Mouse (Mus musculus) erythroblast, embryonic 14.5 days (primary cell): Measurements from ENCODE around the gene Arid3a. TPM values are rescaled to one million over a fixed set of nuclear protein-coding genes. Genes with fewer than 3 reads are reported as not detected.

Experiments used
- H3K27me3 ChIP-seq: 2 replicates; pipeline ENCODE4 v1.6.1; 2012; ENCODE audit warnings: inconsistent platforms; ENCODE audit not compliant: control insufficient read depth
- H3K36me3 ChIP-seq: 2 replicates; pipeline ENCODE4 v1.6.1; 2012; ENCODE audit warnings: mild to moderate bottlenecking, inconsistent platforms; ENCODE audit not compliant: control insufficient read depth
- H3K4me1 ChIP-seq: 2 replicates; pipeline ENCODE4 v1.6.1; 2012; ENCODE audit warnings: inconsistent platforms; ENCODE audit not compliant: control insufficient read depth
- H3K4me3 ChIP-seq: replicated peaks from 2 replicates; pipeline ENCODE3; 2012; ENCODE audit warnings: moderate library complexity, mild to moderate bottlenecking, inconsistent platforms
- H3K9me3 ChIP-seq: 2 replicates; pipeline ENCODE4 v1.6.1; 2012; ENCODE audit warnings: low read length, inconsistent platforms, mixed read lengths; ENCODE audit not compliant: control insufficient read depth
- GATA1 ChIP-seq: IDR thresholded peaks from 2 replicates; pipeline ENCODE4 v1.6.1; 2012; ENCODE audit warnings: low read length, inconsistent platforms, mixed read lengths
- TAL1 ChIP-seq: IDR thresholded peaks from 3 replicates; pipeline ENCODE4 v1.6.1; 2012; ENCODE audit warnings: low read length, inconsistent platforms, mixed read lengths
- polyA plus RNA-seq: library from polyadenylated mRNA; stranded (reverse); fragments of >175 nt; gene quantifications from 2 replicates; pipeline ENCODE4 v1.2.3, GENCODE M21; 2012

The Arid3a gene
- polyA plus RNA-seq, 1 experiment, result 1.4 TPM

DNA sequence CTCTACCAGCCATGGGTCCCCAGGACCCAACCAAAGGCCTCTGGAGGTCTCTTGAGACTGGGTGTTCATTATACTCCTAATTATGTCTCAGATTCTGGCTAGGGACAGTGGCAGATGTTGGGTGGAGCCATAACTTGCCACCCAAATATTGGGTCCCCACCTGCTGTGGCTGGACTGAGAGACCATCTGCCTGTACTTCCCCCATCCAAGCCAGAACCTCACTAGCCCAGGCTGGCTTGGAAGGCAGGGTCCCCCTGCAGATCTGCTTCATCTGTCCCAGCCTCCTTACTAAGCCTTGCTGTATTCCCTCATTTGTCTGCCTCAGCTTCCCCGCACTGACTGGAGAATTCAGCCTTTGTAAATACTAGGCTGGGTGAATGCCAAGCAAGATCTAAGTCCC is 41.3 kb downstream of the Arid3a start:
- Histone ChIP-seq H3K36me3 (peaks cover 53% of the 10 kb centered on the region), H3K4me1 (peaks cover 5% of the 10 kb centered on the region), H3K27me3 (peaks cover 42% of the 10 kb centered on the region), H3K4me3 (no peak overlapping the region), H3K9me3 (peaks cover 9% of the 10 kb centered on the region)
- TF ChIP-seq TAL1 (no peak), GATA1 (no peak)

- peaks cover 5% of the 10 kb centered on the region for H3K4me1 ChIP-seq
- H3K36me3 ChIP-seq, result peaks cover 49% of the 10 kb centered on the region
- H3K27me3 ChIP-seq, result peaks cover 49% of the 10 kb centered on the region
- peaks cover 19% of the 10 kb centered on the region for H3K9me3 ChIP-seq
- H3K4me3 ChIP-seq, result no peak overlapping the region
- no peak for TF ChIP-seq TAL1
- no peak for TF ChIP-seq GATA1
Measured at GRCm38 (mm10) chr10:79969124-79969568, 42.3 kb downstream of the Arid3a start.

DNA sequence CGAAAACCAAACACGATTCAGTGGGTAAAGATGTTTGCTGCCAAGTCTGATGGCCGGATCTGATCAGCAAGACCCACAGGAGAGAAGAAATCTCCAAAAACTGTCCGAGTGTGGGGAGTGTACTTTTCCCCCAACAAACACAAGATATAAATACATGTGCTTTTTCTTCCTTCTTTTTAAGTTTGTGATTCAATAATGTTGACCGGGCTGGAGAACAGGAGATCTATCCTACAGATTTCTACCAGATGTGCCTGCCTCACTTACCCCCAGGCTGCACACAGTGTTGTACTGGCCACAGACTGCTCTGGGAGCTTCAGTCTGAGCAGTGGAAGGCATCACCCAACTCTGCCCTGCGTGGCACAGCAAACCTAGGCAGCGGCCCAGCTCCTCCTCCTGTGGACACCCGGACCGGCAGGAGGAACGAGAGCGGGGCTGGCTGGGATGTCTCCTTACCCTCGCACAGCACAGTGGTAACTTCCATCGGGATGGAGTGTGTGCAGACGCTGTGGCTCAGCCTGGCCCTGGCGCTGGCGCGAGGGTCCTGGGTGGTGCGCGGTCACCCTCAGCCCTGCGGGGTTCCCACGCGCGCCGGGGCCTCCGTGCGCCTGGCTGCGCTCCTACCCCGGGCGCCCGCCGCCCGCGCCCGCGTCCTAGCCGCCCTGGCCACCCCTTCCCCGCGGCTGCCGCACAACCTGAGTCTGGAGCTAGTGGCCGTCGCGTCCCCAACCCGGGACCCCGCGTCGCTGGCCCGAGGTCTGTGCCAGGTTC is 43.8 kb downstream of the Arid3a start, which contains the start of gene Grin3b:
Grin3b (plus strand) TSS at position 301 of the 768 bp plus-strand sequence.
- no peak for TF ChIP-seq TAL1
- no peak for TF ChIP-seq GATA1
- H3K4me1 ChIP-seq, result peaks cover 7% of the 10 kb centered on the region
- peaks cover 49% of the 10 kb centered on the region for H3K36me3 ChIP-seq
- peaks cover 33% of the 10 kb centered on the region for H3K9me3 ChIP-seq
- H3K27me3 ChIP-seq, result peaks cover 52% of the 10 kb centered on the region
- no peak within 1 kb of the TSS for H3K4me3 ChIP-seq

DNA sequence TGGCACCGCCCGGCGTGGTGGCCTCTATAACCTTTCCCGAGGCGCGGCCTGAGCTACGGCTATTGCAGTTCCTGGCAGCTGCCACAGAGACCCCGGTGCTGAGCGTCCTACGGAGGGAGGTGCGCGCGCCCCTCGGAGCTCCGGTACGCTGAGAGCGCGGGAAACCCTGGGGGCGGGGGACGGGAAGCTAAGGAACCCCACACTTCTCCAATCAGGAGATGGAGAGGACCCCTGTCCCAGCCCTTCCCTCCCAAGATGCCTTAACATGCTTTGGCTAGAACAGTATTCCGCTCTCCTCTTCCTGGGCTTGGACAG is 44.3 kb downstream of the Arid3a start:
- peaks cover 39% of the 10 kb centered on the region for H3K9me3 ChIP-seq
- peaks cover 8% of the 10 kb centered on the region for H3K4me1 ChIP-seq
- TF ChIP-seq TAL1 (no peak), GATA1 (no peak)
- H3K36me3 ChIP-seq, result peaks cover 49% of the 10 kb centered on the region
- H3K27me3 ChIP-seq, result peaks cover 54% of the 10 kb centered on the region
- no peak overlapping the region for H3K4me3 ChIP-seq

- TF ChIP-seq TAL1, result no peak
- TF ChIP-seq GATA1, result no peak
- Histone ChIP-seq H3K9me3 (peaks cover 56% of the 10 kb centered on the region), H3K36me3 (peaks cover 49% of the 10 kb centered on the region), H3K27me3 (peaks cover 66% of the 10 kb centered on the region), H3K4me3 (no peak overlapping the region), H3K4me1 (peaks cover 8% of the 10 kb centered on the region)
Measured at GRCm38 (mm10) chr10:79972831-79973230, 46.0 kb downstream of the Arid3a start.

DNA sequence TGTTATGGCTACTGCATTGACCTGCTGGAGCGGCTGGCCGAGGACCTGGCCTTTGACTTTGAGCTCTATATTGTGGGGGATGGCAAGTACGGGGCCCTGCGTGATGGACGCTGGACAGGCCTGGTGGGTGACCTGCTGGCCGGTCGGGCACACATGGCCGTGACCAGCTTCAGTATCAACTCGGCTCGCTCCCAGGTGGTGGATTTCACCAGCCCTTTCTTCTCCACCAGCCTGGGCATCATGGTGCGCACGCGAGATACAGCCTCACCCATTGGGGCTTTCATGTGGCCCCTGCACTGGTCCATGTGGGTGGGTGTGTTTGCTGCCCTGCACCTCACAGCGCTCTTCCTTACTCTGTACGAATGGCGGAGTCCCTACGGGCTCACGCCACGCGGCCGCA is 47.2 kb downstream of the Arid3a start:
- H3K36me3 ChIP-seq, result peaks cover 55% of the 10 kb centered on the region
- H3K9me3 ChIP-seq, result peaks cover 68% of the 10 kb centered on the region
- H3K4me1 ChIP-seq, result peaks cover 8% of the 10 kb centered on the region
- TF ChIP-seq TAL1 (no peak), GATA1 (no peak)
- H3K27me3 ChIP-seq, result peaks cover 64% of the 10 kb centered on the region
- H3K4me3 ChIP-seq, result no peak overlapping the region

DNA sequence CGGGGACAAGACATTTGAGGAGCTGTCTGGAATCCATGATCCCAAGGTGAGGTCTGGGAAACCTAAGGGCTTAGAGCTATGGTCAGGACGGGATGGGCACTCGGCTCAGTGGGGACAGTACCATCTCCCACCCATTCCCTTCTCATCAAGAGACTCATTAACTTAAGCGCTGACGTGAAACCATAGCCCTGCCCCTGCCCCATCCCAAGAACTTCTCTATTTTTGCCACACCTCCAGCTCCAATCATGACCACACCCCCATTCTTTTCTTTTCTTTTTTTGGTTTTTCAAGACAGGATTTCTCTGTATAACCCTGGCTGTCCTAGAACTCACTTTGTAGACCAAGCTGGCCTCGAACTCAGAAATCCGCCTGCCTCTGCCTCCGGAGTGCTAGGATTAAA is 47.8 kb downstream of the Arid3a start:
- Histone ChIP-seq H3K9me3 (peaks cover 72% of the 10 kb centered on the region), H3K36me3 (peaks cover 61% of the 10 kb centered on the region), H3K27me3 (peaks cover 58% of the 10 kb centered on the region), H3K4me3 (no peak overlapping the region), H3K4me1 (peaks cover 11% of the 10 kb centered on the region)
- TF ChIP-seq GATA1 (no peak), TAL1 (no peak)

DNA sequence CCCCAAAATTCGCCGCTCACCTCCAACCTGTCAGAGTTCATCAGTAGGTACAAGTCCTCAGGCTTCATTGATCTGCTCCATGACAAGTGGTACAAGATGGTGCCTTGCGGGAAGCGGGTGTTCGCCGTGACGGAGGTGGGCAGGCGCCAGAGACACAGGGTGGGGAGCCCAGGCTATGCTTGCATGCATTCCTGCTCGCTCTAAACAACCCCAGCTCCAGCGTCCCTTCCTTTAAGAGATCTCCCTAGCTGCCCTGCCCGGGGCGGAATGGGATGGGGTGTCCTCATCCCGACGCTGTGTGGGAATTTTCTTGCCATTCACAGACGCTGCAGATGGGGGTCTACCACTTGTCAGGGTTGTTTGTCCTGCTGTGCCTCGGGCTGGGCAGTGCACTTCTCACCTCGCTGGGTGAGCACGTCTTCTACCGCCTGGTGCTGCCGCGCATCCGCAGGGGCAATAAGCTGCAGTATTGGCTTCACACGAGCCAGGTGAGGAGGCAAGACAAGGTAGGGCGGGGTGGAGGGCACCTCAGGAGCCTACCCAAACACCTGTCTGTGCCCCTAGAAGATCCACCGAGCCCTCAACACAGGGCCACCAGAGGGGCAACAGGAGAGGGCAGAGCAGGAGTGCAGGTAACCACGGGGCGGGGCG is 49.4 kb downstream of the Arid3a start:
- TF ChIP-seq TAL1 (no peak), GATA1 (no peak)
- Histone ChIP-seq H3K36me3 (peaks cover 76% of the 10 kb centered on the region), H3K9me3 (peaks cover 69% of the 10 kb centered on the region), H3K4me1 (peaks cover 16% of the 10 kb centered on the region), H3K4me3 (no peak overlapping the region), H3K27me3 (peaks cover 44% of the 10 kb centered on the region)

- TF ChIP-seq GATA1 (no peak), TAL1 (no peak)
- Histone ChIP-seq H3K36me3 (peaks cover 81% of the 10 kb centered on the region), H3K27me3 (peaks cover 39% of the 10 kb centered on the region), H3K4me1 (peaks cover 21% of the 10 kb centered on the region), H3K9me3 (peaks cover 69% of the 10 kb centered on the region), H3K4me3 (no peak overlapping the region)
Measured at GRCm38 (mm10) chr10:79976722-79977107, 49.9 kb downstream of the Arid3a start.
